Mouse (Mus musculus) hindbrain, embryonic 14.5 days (tissue): ENCODE data around the gene Nnat. TPM values are rescaled to one million over a fixed set of nuclear protein-coding genes. Genes with fewer than 3 reads are reported as not detected.
"Not testable (repeated sequence)": the region's sequence is repeated elsewhere in the genome, so short reads cannot be mapped to it uniquely, and the experiment has no call there.

ENCODE experiments used
- ATAC-seq: fragments of 200-750 bp; cut with Nextera tagmentation; 2 replicates; pipeline ENCODE4 v1.8.0; 2017; ENCODE audit warnings: moderate number of reproducible peaks, mild to moderate bottlenecking, moderate TSS enrichment, moderate library complexity; ENCODE audit not compliant: low FRiP score
- DNase-seq: peaks from one replicate; pipeline ENCODE4 v3.0.0-alpha.2; 2015; ENCODE audit warnings: low spot score
- H3K27ac ChIP-seq: fragments of 300-500 bp; sonication (generic); 2 replicates; pipeline ENCODE4 v1.5.1; 2014; ENCODE audit warnings: mild to moderate bottlenecking, moderate library complexity
- H3K27me3 ChIP-seq: fragments of 300-500 bp; sonication (generic); 2 replicates; pipeline ENCODE4 v1.6.1; 2014; ENCODE audit warnings: mild to moderate bottlenecking, low read length, mixed read lengths; ENCODE audit not compliant: control insufficient read depth, insufficient read depth
- H3K36me3 ChIP-seq: fragments of 300-500 bp; sonication (generic); replicated peaks from 2 replicates; pipeline ENCODE4 v1.6.1; 2014; ENCODE audit not compliant: control insufficient read depth, insufficient read depth
- H3K4me1 ChIP-seq: fragments of 300-500 bp; sonication (generic); replicated peaks from 2 replicates; pipeline ENCODE4 v1.6.1; 2014; ENCODE audit warnings: antibody characterized with exemption, low read length, mixed read lengths; ENCODE audit not compliant: control insufficient read depth, insufficient read depth
- H3K4me2 ChIP-seq: fragments of 300-500 bp; sonication (generic); replicated peaks from 2 replicates; pipeline ENCODE4 v1.6.1; 2014; ENCODE audit warnings: mild to moderate bottlenecking, moderate library complexity
- H3K4me3 ChIP-seq: fragments of 300-500 bp; sonication (generic); replicated peaks from 2 replicates; pipeline ENCODE4 v1.5.1; 2014; ENCODE audit warnings: mild to moderate bottlenecking, low read length
- H3K9ac ChIP-seq: fragments of 300-500 bp; sonication (generic); 2 replicates; pipeline ENCODE4 v1.6.1; 2014
- H3K9me3 ChIP-seq: fragments of 300-500 bp; sonication (generic); 2 replicates; pipeline ENCODE4 v1.6.1; 2016; ENCODE audit warnings: low read length; ENCODE audit not compliant: control insufficient read depth
- WGBS: fragments of 180-500 bp; shearing (Covaris S2); extraction: QIAGEN DNeasy Blood & Tissue Kit; methylation state at CpG from one replicate; pipeline ENCODE4 v1.1.7; 2014; 5-methylcytosine and 5-hydroxymethylcytosine counted together
- polyA plus RNA-seq: library from polyadenylated mRNA; unstranded; fragments of >200 nt; fragmentation: Nextera tagmentation; extraction: Ambion mirVana; gene quantifications from 2 replicates; pipeline ENCODE4 v1.2.1, GENCODE M21; 2014

The Nnat gene
- polyA plus RNA-seq, 1 experiment from 2014 or later = 4,588 TPM

GRCm38 (mm10) chr2:157569796-157570485, 10.1 kb downstream of the Nnat start:
- Histone ChIP-seq H3K9ac (no peak overlapping the region), H3K27me3 (no peaks in the 10 kb centered on the region), H3K36me3 (no peaks in the 10 kb centered on the region), H3K9me3 (no peaks in the 10 kb centered on the region), H3K4me1 (peaks cover 14% of the 10 kb centered on the region), H3K4me3 (no peak overlapping the region), H3K4me2 (no peak overlapping the region), H3K27ac (no peak overlapping the region)
- 82% methylated on average over 9 of the region's 9 CpGs for WGBS
- ATAC-seq = no peak
- DNase-seq = no peak

GRCm38 (mm10) chr2:157571224-157571832, 11.4 kb downstream of the Nnat start, which contains the start of gene Blcap:
Gene Blcap, minus strand, starts transcription at chr2:157571274.
- ATAC-seq = no peak
- H3K4me1 ChIP-seq = peaks cover 10% of the 10 kb centered on the region
- H3K27ac ChIP-seq = no peak within 1 kb of the TSS
- H3K9ac ChIP-seq = no peak within 1 kb of the TSS
- H3K27me3 ChIP-seq = no peaks in the 10 kb centered on the region
- no peaks in the 10 kb centered on the region for H3K36me3 ChIP-seq
- no peaks in the 10 kb centered on the region for H3K9me3 ChIP-seq
- peak; percentile 88 for DNase-seq
- H3K4me2 ChIP-seq = no peak within 1 kb of the TSS
- WGBS = 10% methylated on average over 6 of the region's 6 CpGs
- no peak within 1 kb of the TSS for H3K4me3 ChIP-seq

GRCm38 (mm10) chr2:157572786-157573185, 12.9 kb downstream of the Nnat start:
- Histone ChIP-seq H3K9ac (no peak overlapping the region), H3K4me3 (no peak overlapping the region), H3K4me1 (no peaks in the 10 kb centered on the region), H3K9me3 (no peaks in the 10 kb centered on the region), H3K36me3 (no peaks in the 10 kb centered on the region), H3K27ac (no peak overlapping the region), H3K4me2 (no peak overlapping the region), H3K27me3 (no peaks in the 10 kb centered on the region)
- ATAC-seq (no peak), DNase-seq (no peak)
- 64% methylated on average over 2 of the region's 2 CpGs for WGBS

GRCm38 (mm10) chr2:157585351-157585750, 25.5 kb downstream of the Nnat start:
- WGBS = 21% methylated on average over 7 of the region's 7 CpGs
- H3K36me3 ChIP-seq, H3K27me3 ChIP-seq, H3K4me3 ChIP-seq, H3K9me3 ChIP-seq, H3K27ac ChIP-seq, DNase-seq, ATAC-seq, H3K9ac ChIP-seq, H3K4me2 ChIP-seq, H3K4me1 ChIP-seq: not testable (repeated sequence)

- Histone ChIP-seq H3K27ac (no peak overlapping the region), H3K36me3 (no peaks in the 10 kb centered on the region), H3K27me3 (no peaks in the 10 kb centered on the region), H3K9me3 (no peaks in the 10 kb centered on the region), H3K4me1 (no peaks in the 10 kb centered on the region), H3K9ac (no peak overlapping the region), H3K4me3 (no peak overlapping the region), H3K4me2 (no peak overlapping the region)
- 61% methylated on average over 22 of the region's 22 CpGs for WGBS
- ATAC-seq (no peak), DNase-seq (no peak)
Measured at GRCm38 (mm10) chr2:157596876-157597566, 37.1 kb downstream of the Nnat start.

- Histone ChIP-seq H3K4me2 (no peak overlapping the region), H3K4me3 (no peak overlapping the region), H3K36me3 (no peaks in the 10 kb centered on the region), H3K4me1 (no peaks in the 10 kb centered on the region), H3K9ac (no peak overlapping the region), H3K9me3 (no peaks in the 10 kb centered on the region), H3K27ac (no peak overlapping the region), H3K27me3 (no peaks in the 10 kb centered on the region)
- DNase-seq = no peak
- ATAC-seq = no peak
- WGBS = 83% methylated on average over 6 of the region's 6 CpGs
Measured at GRCm38 (mm10) chr2:157601435-157601839, 41.6 kb downstream of the Nnat start.

GRCm38 (mm10) chr2:157605025-157605675, 45.3 kb downstream of the Nnat start:
- Histone ChIP-seq H3K9me3 (no peaks in the 10 kb centered on the region), H3K27ac (no peak overlapping the region), H3K36me3 (no peaks in the 10 kb centered on the region), H3K27me3 (no peaks in the 10 kb centered on the region), H3K9ac (no peak overlapping the region), H3K4me3 (no peak overlapping the region), H3K4me2 (no peak overlapping the region), H3K4me1 (peaks cover 15% of the 10 kb centered on the region; the same call in 1 of the 2 replicates)
- WGBS = 7% methylated on average over 18 of the region's 18 CpGs
- peak; percentile 89 for DNase-seq
- peak; percentile 62; the same call in 1 of the 2 replicates for ATAC-seq

- Histone ChIP-seq H3K27me3 (no peaks in the 10 kb centered on the region), H3K4me3 (no peak overlapping the region), H3K9ac (no peak overlapping the region), H3K4me1 (peaks cover 15% of the 10 kb centered on the region; the same call in 1 of the 2 replicates), H3K4me2 (no peak overlapping the region), H3K36me3 (no peaks in the 10 kb centered on the region), H3K27ac (peak overlapping the region; percentile 60), H3K9me3 (no peaks in the 10 kb centered on the region)
- ATAC-seq (peak; percentile 46; the same call in 1 of the 2 replicates), DNase-seq (no peak)
- WGBS = 32% methylated on average over 9 of the region's 9 CpGs
Measured at GRCm38 (mm10) chr2:157607542-157608236, 47.8 kb downstream of the Nnat start.
